Mouse (Mus musculus): ENCODE data around the gene Slc27a1. TPM values are rescaled to one million over a fixed set of nuclear protein-coding genes. Genes with fewer than 3 reads are reported as not detected.
"Not testable (repeated sequence)": the region's sequence is repeated elsewhere in the genome, so short reads cannot be mapped to it uniquely, and the experiment has no call there.

Gene Slc27a1
- 19.0 and 19.4 TPM in 2 replicates for polyA plus RNA-seq (2016; fragmentation: Nextera tagmentation; extraction: Ambion mirVana)

DNA sequence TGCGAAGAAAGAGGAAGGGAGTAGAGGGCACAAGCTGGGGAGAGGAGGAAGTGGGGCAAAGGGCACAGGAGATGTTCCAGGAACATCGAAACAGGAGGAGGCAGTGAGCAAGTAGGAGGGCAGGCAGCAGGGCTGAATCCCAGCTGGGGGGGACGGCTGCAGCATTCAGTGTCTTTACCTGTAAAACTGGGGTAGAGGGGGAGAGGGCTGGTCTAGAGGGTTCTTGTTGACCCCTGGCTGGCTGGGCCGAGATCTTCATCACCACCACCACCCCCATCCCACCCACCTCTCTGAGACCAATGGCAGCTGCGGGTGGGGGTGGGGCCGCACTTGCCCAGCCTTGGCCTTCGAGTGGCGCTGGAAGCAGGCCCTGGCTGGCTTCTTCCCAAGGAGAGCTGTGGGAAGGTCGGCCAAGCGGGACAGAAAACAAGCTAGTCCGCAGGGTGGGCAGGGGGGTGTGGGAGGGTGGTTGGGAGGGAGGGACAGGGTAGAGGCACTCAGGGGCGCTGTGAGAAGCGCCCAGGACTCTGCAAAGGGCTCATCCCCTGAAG is at the start of gene Slc27a1:
Gene Slc27a1 (plus strand): TSS at position 496 of the 551 bp plus-strand sequence.
- H3K9me3 ChIP-seq = 0 out of 2 replicates have a peak, but pooled peaks cover 4% of the 10 kb centered on the region
- H3K4me3 ChIP-seq = peak within 1 kb of the TSS; percentile 73
- DNase-seq (ENCODE audit: low spot score) = no peak
- no peaks in the 10 kb centered on the region for H3K36me3 ChIP-seq
- H3K4me1 ChIP-seq = peaks cover 30% of the 10 kb centered on the region
- peaks cover 68% of the 10 kb centered on the region for H3K27me3 ChIP-seq (ENCODE audit: insufficient read depth, poor library complexity, severe bottlenecking)
- 18% methylated on average over 13 of the region's 13 CpGs for WGBS
- H3K27ac ChIP-seq = peak within 1 kb of the TSS; percentile 78

DNA sequence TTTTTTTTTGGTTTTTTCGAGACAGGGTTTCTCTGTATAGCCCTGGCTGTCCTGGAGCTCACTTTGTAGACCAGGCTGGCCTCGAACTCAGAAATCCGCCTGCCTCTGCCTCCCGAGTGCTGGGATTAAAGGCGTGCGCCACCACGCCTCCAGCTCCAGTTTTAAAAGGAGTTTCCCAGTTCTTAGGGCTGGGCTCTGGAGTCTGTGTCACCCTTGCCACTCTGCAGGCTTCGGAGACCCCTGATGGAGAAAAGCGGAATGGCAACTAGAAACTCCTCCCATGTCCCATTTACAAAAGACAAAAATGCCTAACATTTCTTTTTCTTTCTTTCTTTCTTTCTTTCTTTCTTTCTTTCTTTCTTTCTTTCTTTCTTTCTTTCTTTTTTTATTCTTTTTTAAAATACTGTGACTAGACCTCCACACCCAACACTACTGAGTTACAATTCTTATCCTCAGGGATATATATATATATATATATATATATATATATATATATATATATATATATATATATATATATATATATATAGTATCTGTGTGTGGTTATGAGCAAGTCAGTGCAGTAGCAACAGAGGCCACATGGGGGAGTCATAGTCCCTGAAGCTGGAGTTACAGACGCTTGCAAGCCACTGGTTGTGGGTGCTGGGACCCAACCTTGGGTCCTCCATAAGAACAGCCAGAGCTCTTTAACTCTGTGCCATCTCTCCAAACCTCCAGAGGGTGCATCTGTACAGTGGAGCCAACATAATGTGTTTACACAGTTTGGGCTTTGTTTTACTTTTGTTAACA is 49.5 kb upstream of the Slc27a1 start:
- Histone ChIP-seq H3K4me1 (peaks cover 27% of the 10 kb centered on the region), H3K27me3 (ENCODE audit: insufficient read depth, poor library complexity, severe bottlenecking) (peaks cover 21% of the 10 kb centered on the region; the same call in 1 of the 2 replicates)
- not testable (repeated sequence) for H3K4me3 ChIP-seq; H3K27ac ChIP-seq; DNase-seq (ENCODE audit: low spot score); H3K36me3 ChIP-seq; H3K9me3 ChIP-seq
- WGBS = 41% methylated on average over 10 of the region's 10 CpGs

DNA sequence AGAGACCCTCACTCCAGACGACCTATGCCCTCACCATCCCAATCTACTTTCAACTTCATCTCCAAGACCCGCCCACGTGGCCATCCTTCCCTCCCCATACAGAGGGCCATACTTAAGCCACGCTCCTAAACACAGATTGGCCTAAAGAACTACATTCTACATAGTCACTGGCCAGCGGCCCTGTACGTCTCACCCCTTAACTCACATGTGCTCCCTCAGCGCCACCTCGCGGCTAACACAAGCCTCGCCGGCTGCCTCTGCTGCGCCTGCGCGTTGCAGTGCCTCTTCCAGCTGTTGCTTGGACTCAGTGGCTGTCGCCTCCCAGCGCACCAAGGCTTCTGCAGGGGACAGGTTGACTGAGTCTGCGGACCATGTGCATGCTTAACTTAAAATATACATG is 47.0 kb upstream of the Slc27a1 start:
- peak; percentile 96 for DNase-seq (ENCODE audit: low spot score)
- H3K36me3 ChIP-seq = no peaks in the 10 kb centered on the region
- H3K27ac ChIP-seq = peak overlapping the region; percentile 22; the same call in 1 of the 2 replicates
- no peaks in the 10 kb centered on the region for H3K9me3 ChIP-seq
- peaks cover 45% of the 10 kb centered on the region for H3K27me3 ChIP-seq (ENCODE audit: insufficient read depth, poor library complexity, severe bottlenecking)
- H3K4me3 ChIP-seq = peak overlapping the region; percentile 27; the same call in 1 of the 2 replicates
- peaks cover 42% of the 10 kb centered on the region for H3K4me1 ChIP-seq
- whole genome bisulfite sequencing = 6% methylated on average over 17 of the region's 17 CpGs

DNA sequence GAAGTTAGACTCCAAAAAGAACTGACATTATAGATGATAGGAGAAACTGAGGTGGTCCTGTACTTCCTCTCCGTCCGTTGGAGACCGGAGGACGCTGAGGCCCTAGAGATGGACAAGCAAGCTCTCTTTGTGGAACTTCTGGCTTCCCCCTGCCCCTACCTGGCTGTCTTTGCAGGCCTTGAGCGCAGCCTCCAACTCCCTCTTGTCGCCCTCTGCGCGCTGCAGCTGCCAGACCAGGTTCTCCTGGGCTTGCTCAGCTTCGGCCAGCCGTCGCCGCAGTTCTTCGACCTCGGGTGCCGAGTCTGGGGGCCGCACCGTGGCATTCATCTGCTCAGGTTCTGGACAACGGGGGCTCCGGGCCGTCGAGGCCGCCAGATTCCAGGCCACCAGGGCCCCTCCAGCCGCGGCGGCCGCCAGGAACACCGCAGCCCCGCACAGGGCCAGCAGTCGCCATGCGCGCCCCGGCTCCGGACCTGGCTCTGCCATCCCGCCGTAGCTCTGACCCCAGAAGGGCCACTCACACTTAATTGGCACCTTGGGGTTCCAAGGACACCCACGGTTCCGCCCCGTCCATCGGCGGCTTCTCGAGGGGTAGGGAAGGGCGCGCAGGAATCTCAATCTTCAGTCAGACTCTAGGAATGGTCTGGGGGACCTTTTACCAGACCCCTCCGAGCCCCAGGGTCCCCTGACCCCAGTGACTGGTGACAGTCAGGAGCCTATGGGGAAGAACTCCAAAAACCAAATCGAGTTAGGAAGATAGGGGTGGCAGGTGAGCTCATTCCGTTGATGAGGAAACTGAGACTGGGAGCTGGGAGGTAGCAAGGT is 43.2 kb upstream of the Slc27a1 start, which contains the start of gene Ccdc194:
Gene Ccdc194 (minus strand): TSS at position 486 of the 825 bp plus-strand sequence.
- H3K4me1 ChIP-seq = peaks cover 52% of the 10 kb centered on the region
- H3K27me3 ChIP-seq (ENCODE audit: insufficient read depth, poor library complexity, severe bottlenecking) = peaks cover 55% of the 10 kb centered on the region
- no peak for DNase-seq (ENCODE audit: low spot score)
- no peaks in the 10 kb centered on the region for H3K36me3 ChIP-seq
- H3K9me3 ChIP-seq = no peaks in the 10 kb centered on the region
- WGBS = 6% methylated on average over 46 of the region's 46 CpGs
- H3K27ac ChIP-seq = peak within 1 kb of the TSS; percentile 84
- peak within 1 kb of the TSS; percentile 54 for H3K4me3 ChIP-seq

DNA sequence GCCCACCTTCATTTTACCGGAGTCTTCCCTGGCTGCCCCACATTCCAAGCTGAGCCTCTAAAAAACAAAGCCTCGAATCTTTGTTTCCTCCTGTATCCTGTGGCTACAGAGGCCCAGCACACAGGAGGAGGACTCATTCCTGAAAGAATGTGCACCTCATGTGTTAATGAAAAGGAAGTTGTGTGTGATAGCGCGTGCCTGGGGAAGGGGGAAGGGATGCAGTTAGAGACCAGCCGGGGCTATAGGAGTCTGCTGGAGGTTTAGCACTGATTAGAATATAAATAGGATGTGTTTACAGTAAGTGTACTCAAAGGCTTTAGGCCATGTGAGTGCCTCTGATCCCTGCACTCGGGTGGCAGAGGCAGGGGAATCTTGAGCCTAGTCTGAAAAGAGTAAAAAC is 42.4 kb upstream of the Slc27a1 start:
- no peaks in the 10 kb centered on the region for H3K36me3 ChIP-seq
- H3K9me3 ChIP-seq = no peaks in the 10 kb centered on the region
- DNase-seq (ENCODE audit: low spot score) = no peak
- peaks cover 50% of the 10 kb centered on the region for H3K4me1 ChIP-seq
- peak overlapping the region; percentile 84 for H3K27ac ChIP-seq
- H3K4me3 ChIP-seq = no peak overlapping the region
- H3K27me3 ChIP-seq (ENCODE audit: insufficient read depth, poor library complexity, severe bottlenecking) = peaks cover 51% of the 10 kb centered on the region
- 4% methylated on average over 6 of the region's 6 CpGs for WGBS

DNA sequence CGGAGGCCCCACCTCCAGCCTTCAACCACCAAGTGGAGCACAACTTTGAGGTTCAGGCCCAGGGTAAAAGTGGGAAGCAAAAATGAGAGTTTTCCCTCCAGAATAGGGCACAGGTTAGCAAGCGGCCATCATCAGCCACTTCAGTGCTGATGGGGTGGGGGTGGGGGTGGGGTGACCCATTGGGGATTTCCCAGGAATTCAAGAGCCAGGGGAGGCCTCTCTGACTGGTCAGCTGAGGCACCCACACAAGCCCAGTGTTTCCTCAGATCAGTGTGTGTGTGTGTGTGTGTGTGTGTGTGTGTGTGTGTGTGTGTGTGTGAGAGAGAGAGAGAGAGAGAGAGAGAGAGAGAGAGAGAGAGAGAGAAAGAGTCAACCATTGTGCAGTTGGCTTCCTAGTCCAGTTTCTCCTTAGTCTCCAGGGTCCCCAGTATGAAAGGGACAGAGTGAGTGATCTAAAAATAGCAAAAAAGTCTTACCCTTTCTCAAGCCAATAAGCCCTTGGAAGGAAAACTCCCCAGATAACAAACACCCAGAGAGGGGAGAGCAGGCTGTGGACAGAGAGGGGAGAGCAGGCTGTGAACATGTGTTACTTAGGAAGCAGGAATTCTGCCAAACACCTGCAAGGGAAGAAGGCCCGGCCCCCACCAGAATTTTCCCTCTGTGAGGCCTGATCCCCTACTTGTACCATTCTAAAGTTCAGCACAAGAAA is 41.4 kb upstream of the Slc27a1 start:
- Histone ChIP-seq H3K36me3 (no peaks in the 10 kb centered on the region), H3K4me3 (no peak overlapping the region), H3K4me1 (peaks cover 40% of the 10 kb centered on the region), H3K27me3 (ENCODE audit: insufficient read depth, poor library complexity, severe bottlenecking) (peaks cover 49% of the 10 kb centered on the region), H3K9me3 (no peaks in the 10 kb centered on the region), H3K27ac (peak overlapping the region; percentile 72)
- no peak for DNase-seq (ENCODE audit: low spot score)
- WGBS = 29% methylated on average over 3 of the region's 3 CpGs

DNA sequence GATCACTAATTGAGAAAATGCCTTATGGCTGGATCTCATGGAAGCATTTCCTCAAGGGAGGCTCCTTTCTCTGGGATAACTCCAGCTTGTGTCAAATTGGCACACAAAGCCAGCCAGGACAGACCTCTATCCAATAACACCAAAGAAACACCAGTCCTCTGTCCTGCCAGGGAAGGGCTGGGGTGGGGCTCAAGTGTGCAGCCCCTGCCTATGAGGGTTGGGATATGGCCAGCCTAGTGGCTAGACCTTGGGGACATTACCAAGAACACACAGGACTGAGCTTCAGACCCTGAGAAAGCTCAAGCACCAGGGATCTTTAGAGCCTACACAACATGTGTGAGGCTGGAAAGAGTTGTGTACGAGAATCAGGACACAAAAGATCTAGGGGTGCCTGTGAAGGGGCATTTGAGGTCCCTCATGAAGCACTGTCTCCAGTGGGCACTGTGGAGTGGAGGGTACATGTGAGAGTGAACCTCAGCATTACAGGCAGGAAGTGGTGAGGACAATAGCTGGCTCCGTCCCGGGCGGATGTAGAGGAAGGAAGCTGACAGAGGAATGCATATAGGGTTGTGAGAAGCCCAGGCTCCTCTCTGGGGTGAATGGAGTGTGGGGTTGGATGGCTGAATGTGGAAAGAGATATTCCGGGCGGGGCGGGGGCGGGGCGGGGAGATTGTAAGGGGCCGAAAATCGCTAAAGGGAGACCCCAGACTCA is 40.2 kb upstream of the Slc27a1 start:
- Histone ChIP-seq H3K27me3 (ENCODE audit: insufficient read depth, poor library complexity, severe bottlenecking) (peaks cover 40% of the 10 kb centered on the region), H3K9me3 (no peaks in the 10 kb centered on the region)

DNA sequence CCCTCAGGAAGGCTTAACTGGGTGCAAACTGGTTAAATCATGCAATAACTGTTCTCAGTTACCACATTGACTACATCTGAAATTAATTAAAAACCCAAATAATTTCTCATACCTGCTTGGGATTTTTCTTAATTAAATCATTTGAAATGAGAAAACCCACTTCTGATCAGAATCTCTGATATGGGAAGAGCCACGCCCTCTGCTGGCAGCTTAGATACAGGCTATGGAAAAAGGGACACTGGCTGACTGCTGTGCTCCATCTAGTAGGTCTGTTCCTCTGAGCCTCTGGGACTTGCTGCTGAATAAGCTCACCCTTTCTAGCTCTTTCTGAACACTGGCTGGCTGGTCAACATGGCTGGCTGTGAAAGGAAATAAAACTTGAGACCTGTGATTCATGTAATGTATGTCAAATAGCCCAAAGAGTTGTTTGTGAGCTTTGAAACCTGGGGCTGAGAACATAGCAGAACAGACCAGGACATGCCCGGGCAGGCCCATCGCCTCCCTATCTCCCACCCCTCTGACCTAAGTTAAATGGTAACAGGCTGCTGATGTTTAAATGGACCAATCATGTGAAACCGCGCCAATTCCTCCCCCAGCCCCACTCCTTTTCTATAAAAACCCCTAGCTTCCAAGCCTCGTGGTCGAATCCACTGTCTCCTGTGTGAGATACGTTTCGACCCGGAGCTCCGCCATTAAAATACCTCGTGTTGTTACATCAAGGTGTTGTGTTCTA is 37.8 kb upstream of the Slc27a1 start:
- 70% methylated on average over 6 of the region's 12 CpGs for WGBS
- not testable (repeated sequence) for H3K27ac ChIP-seq

More for the DNA sequence above, 40.2 kb upstream of the Slc27a1 start:
- H3K4me1 ChIP-seq = peaks cover 37% of the 10 kb centered on the region
- H3K27ac ChIP-seq = peak overlapping the region; percentile 82
- DNase-seq (ENCODE audit: low spot score) = no peak
- 66% methylated on average over 11 of the region's 11 CpGs for WGBS
- 0 out of 2 replicates have a peak overlapping the region, but pooled peaks have one; percentile 1 for H3K4me3 ChIP-seq
- H3K36me3 ChIP-seq = no peaks in the 10 kb centered on the region

DNA sequence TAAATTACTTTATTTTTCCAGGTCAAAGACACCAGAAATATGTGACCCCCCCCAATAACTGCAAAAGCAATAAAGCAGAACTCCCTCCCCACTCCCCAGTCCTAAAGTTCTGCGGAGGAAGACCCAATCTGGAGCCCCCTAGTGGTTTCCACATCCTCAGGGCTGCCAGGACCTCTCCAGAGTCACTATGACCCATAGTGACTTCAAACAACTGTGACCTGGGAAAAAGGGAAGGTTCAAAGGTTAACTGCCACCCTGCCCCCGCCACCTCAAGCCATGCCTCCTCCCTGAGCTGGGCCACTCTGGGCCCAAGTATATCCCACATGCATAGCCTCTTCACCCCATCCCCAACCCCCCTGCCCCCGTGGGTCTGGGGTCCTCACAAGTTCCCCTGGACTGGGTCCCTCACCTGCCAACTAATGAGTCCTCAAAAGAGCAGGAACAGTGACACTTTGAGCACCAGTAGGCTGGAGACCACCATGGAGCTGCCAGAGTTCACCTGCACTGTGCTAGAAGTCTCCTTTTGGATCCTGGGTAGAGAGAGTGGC is 34.3 kb upstream of the Slc27a1 start:
- peaks cover 27% of the 10 kb centered on the region for H3K4me1 ChIP-seq
- peaks cover 17% of the 10 kb centered on the region for H3K27me3 ChIP-seq (ENCODE audit: insufficient read depth, poor library complexity, severe bottlenecking)
- H3K36me3 ChIP-seq = no peaks in the 10 kb centered on the region
- no peak overlapping the region for H3K4me3 ChIP-seq
- no peak for DNase-seq (ENCODE audit: low spot score)
- WGBS = 40% methylated on average over 3 of the region's 3 CpGs
- H3K9me3 ChIP-seq = no peaks in the 10 kb centered on the region
- H3K27ac ChIP-seq = no peak overlapping the region

More for the DNA sequence above, 37.8 kb upstream of the Slc27a1 start:
- Histone ChIP-seq H3K27me3 (ENCODE audit: insufficient read depth, poor library complexity, severe bottlenecking) (peaks cover 23% of the 10 kb centered on the region), H3K4me1 (peaks cover 36% of the 10 kb centered on the region)
- not testable (repeated sequence) for DNase-seq (ENCODE audit: low spot score); H3K4me3 ChIP-seq; H3K36me3 ChIP-seq; H3K9me3 ChIP-seq

DNA sequence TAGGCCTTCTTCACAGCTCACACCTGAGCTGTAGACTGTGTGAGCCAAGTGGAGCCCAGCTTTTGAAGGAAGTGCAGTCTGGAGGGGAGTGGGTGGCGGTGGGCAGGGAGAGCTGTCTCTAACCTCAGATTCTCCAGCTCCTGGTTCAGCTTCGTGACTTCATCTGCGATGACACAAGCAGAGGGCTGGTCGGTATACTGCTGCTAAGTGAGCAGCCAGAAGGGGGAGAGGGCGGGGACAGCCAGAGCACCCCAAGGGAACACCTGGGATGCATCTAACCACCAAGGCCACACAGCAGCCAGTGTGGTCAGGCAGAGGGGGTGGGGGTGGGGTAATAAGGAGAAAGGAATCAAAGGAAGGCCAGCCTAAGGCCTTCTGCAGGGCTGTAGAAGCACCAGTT is 33.0 kb upstream of the Slc27a1 start:
- Histone ChIP-seq H3K4me3 (no peak overlapping the region), H3K4me1 (peaks cover 27% of the 10 kb centered on the region), H3K27ac (no peak overlapping the region), H3K27me3 (ENCODE audit: insufficient read depth, poor library complexity, severe bottlenecking) (peaks cover 17% of the 10 kb centered on the region), H3K9me3 (no peaks in the 10 kb centered on the region), H3K36me3 (no peaks in the 10 kb centered on the region)
- no peak for DNase-seq (ENCODE audit: low spot score)
- WGBS = 54% methylated on average over 5 of the region's 5 CpGs
